Mouse (Mus musculus) limb, embryonic 14.5 days (tissue): ENCODE results near the gene Chid1. TPM values are rescaled to one million over a fixed set of nuclear protein-coding genes. Genes with fewer than 3 reads are reported as not detected.

Experiments used
- ATAC-seq: fragments of 200-750 bp; cut with Nextera tagmentation; 2 replicates; pipeline ENCODE4 v1.8.0; 2017; ENCODE audit warnings: low read depth, moderate number of reproducible peaks, moderate TSS enrichment; ENCODE audit not compliant: low FRiP score
- DNase-seq: peaks from one replicate; pipeline ENCODE4 v3.0.0-alpha.2; 2015; ENCODE audit warnings: low spot score
- H3K27ac ChIP-seq: fragments of 300-500 bp; sonication (generic); replicated peaks from 2 replicates; pipeline ENCODE4 v1.5.1; 2014; ENCODE audit warnings: low read depth, mild to moderate bottlenecking, low read length, moderate library complexity, mixed read lengths
- H3K27me3 ChIP-seq: fragments of 300-500 bp; sonication (generic); 2 replicates; pipeline ENCODE4 v1.6.1; 2014; ENCODE audit warnings: low read length, mixed read lengths; ENCODE audit not compliant: control insufficient read depth, insufficient read depth
- H3K36me3 ChIP-seq: fragments of 300-500 bp; sonication (generic); 2 replicates; pipeline ENCODE4 v1.6.1; 2014; ENCODE audit warnings: mild to moderate bottlenecking, low read length, moderate library complexity, mixed read lengths; ENCODE audit not compliant: control insufficient read depth, insufficient read depth
- H3K4me1 ChIP-seq: fragments of 300-500 bp; sonication (generic); 2 replicates; pipeline ENCODE4 v1.6.1; 2014; ENCODE audit warnings: antibody characterized with exemption, low read length, mixed read lengths; ENCODE audit not compliant: control insufficient read depth, insufficient read depth
- H3K4me2 ChIP-seq: fragments of 300-500 bp; sonication (generic); replicated peaks from 2 replicates; pipeline ENCODE4 v1.6.1; 2014; ENCODE audit warnings: low read depth, mild to moderate bottlenecking, low read length, moderate library complexity; ENCODE audit not compliant: severe bottlenecking
- H3K4me3 ChIP-seq: fragments of 300-500 bp; sonication (generic); replicated peaks from 2 replicates; pipeline ENCODE4 v1.5.1; 2014; ENCODE audit warnings: low read length
- H3K9ac ChIP-seq: fragments of 300-500 bp; sonication (generic); 2 replicates; pipeline ENCODE4 v1.6.1; 2014; ENCODE audit warnings: mild to moderate bottlenecking, low read depth, low read length, moderate library complexity; ENCODE audit not compliant: severe bottlenecking
- H3K9me3 ChIP-seq: fragments of 300-500 bp; sonication (generic); 2 replicates; pipeline ENCODE4 v1.6.1; 2016; ENCODE audit warnings: low read length; ENCODE audit not compliant: control insufficient read depth
- POLR2A ChIP-seq: fragments of 200-500 bp; IDR thresholded peaks from 2 replicates; pipeline ENCODE4 v1.8.0; 2012; ENCODE audit warnings: inconsistent platforms, mild to moderate bottlenecking, moderate library complexity, borderline replicate concordance; ENCODE audit not compliant: insufficient read depth, insufficient read length; ENCODE audit errors: extremely low read depth
- WGBS: fragments of 180-500 bp; shearing (Covaris S2); extraction: QIAGEN DNeasy Blood & Tissue Kit; methylation state at CpG from one replicate; pipeline ENCODE4 v1.1.7; 2014; 5-methylcytosine and 5-hydroxymethylcytosine counted together
- polyA plus RNA-seq, 2 experiments: library from polyadenylated mRNA; depleted of rRNA in 1 of 2; stranded (reverse) in 1 of 2; unstranded in 1 of 2; fragments of >200 nt; fragmentation: Nextera tagmentation in 1 of 2; extraction: Ambion mirVana in 1 of 2; gene quantifications; 2 replicates each; pipeline versions ENCODE4 v1.2.1 to v1.2.3; 2012 to 2014

Gene Chid1
- polyA plus RNA-seq, 2 experiments: 41.8 to 43.5 TPM

GRCm38 (mm10) chr7:141485186-141485585, 54.5 kb downstream of the Chid1 start:
- Histone ChIP-seq H3K9ac (no peak overlapping the region), H3K4me1 (peaks cover 20% of the 10 kb centered on the region), H3K4me3 (no peak overlapping the region), H3K27me3 (peaks cover 7% of the 10 kb centered on the region; the same call in 1 of the 2 replicates), H3K9me3 (no peaks in the 10 kb centered on the region), H3K4me2 (no peak overlapping the region), H3K36me3 (no peaks in the 10 kb centered on the region), H3K27ac (no peak overlapping the region)
- DNase-seq (no peak), ATAC-seq (no peak)
- 49% methylated on average over 2 of the region's 2 CpGs for WGBS
- TF ChIP-seq POLR2A: no peak

DNA sequence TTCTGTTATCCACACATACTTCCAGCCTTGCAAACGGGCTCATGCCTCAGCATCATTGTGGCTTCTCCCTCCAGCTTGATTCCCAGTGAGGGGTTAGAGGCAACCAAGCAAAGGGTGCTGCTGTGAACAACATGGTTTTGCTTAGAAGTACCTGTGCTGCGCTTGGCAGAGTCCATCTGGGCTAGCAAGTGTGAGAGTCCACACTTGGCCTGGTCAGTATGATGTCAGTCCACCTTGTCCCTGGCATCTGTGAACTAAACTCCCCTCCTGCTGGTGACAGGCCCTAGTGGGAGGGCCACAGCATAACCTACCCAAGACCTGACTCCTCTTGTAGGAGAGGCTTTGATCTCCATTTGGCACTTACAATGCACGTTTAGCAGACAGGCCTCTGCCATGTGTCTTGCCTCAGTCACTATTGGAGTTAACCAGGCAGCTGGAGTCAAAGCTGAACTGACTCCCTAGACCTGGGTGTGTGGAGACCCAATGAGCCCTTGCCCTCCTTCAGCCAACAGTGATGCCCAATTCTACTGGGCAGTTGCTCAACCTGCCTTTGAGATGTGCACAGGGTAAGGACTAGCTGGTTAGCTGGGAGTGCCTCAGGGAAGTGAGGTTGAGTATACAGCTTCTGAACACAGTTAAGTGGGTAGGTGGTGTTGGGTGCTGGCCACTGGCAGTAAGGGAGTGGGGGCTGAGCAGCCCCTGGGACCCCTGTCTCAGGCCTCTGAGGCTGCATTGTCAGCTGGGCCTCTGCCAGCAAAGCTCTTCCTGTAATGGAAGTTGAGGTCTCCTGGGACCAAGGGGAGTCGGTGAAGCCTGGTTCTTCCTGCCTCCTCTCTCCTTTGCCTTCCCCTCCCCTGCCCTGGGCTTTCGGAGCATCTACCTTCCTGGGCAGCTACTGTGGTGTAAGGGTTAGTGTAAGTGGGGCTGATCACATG, 55.2 kb downstream of the Chid1 start:
- TF ChIP-seq POLR2A: no peak
- Histone ChIP-seq H3K4me3 (no peak overlapping the region), H3K9me3 (no peaks in the 10 kb centered on the region), H3K9ac (no peak overlapping the region), H3K27me3 (peaks cover 7% of the 10 kb centered on the region; the same call in 1 of the 2 replicates), H3K27ac (no peak overlapping the region), H3K4me1 (peaks cover 20% of the 10 kb centered on the region), H3K4me2 (no peak overlapping the region), H3K36me3 (no peaks in the 10 kb centered on the region)
- DNase-seq (no peak), ATAC-seq (no peak)
- 58% methylated on average over 4 of the region's 5 CpGs for WGBS

GRCm38 (mm10) chr7:141483114-141483653, 56.5 kb downstream of the Chid1 start:
- WGBS: 81% methylated on average over 5 of the region's 6 CpGs
- Histone ChIP-seq H3K27me3 (peaks cover 7% of the 10 kb centered on the region; the same call in 1 of the 2 replicates), H3K4me1 (peaks cover 20% of the 10 kb centered on the region), H3K9me3 (no peaks in the 10 kb centered on the region), H3K27ac (no peak overlapping the region), H3K36me3 (no peaks in the 10 kb centered on the region), H3K9ac (no peak overlapping the region), H3K4me2 (no peak overlapping the region), H3K4me3 (no peak overlapping the region)
- ATAC-seq (no peak), DNase-seq (no peak)
- no peak for TF ChIP-seq POLR2A

DNA sequence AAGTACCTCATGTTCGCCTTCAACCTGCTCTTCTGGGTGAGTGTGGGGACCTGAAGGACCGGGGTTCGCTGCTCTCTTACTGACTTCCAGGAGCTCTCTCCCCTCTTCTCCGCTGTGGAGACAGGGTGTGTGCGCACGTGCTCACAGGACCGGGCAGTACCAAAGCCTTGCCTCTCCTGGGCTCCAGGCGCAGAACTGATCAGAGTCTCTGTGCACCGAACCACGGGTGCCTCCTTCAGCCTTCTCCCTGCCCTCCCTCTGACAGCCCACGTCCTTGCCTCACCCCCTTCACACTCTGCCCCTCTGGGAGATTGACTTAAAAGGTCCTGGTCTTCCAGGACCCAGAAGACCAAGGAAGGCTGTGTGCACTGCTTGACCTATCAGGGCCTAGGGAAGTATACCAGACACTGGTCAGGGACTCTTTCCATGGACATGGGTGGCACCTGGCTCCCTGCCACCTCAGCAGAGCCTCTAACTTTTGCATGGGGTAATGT, 57.1 kb downstream of the Chid1 start:
- no peak overlapping the region for H3K27ac ChIP-seq
- no peak for ATAC-seq

More for the DNA sequence above, 57.1 kb downstream of the Chid1 start:
- Histone ChIP-seq H3K4me2 (peak overlapping the region; percentile 96), H3K9me3 (no peaks in the 10 kb centered on the region), H3K4me3 (peak overlapping the region; percentile 56), H3K4me1 (peaks cover 25% of the 10 kb centered on the region), H3K27me3 (peaks cover 7% of the 10 kb centered on the region; the same call in 1 of the 2 replicates), H3K36me3 (no peaks in the 10 kb centered on the region), H3K9ac (peak overlapping the region; percentile 50; the same call in 1 of the 2 replicates)
- WGBS: 10% methylated on average over 11 of the region's 11 CpGs
- TF ChIP-seq POLR2A: no peak
- no peak for DNase-seq
